Mouse (Mus musculus) macrophage (primary cell): Measurements from ENCODE around the gene Vrk3. TPM values are rescaled to one million over a fixed set of nuclear protein-coding genes. Genes with fewer than 3 reads are reported as not detected.
"Not testable (repeated sequence)": the region's sequence is repeated elsewhere in the genome, so short reads cannot be mapped to it uniquely, and the experiment has no call there.

ENCODE experiments used
- H3K27ac ChIP-seq: fragments of 350-480 bp; formaldehyde crosslinking; 2 replicates; pipeline ENCODE4 v1.9.0; 2021
- H3K36me3 ChIP-seq: fragments of 350-480 bp; formaldehyde crosslinking; 2 replicates; pipeline ENCODE4 v1.9.0; 2021; ENCODE audit errors: inconsistent target
- H3K4me3 ChIP-seq: fragments of 350-480 bp; formaldehyde crosslinking; 2 replicates; pipeline ENCODE4 v1.9.0; 2021; ENCODE audit errors: inconsistent target
- H3K79me2 ChIP-seq: fragments of 350-480 bp; formaldehyde crosslinking; 2 replicates; pipeline ENCODE4 v1.9.0; 2021; ENCODE audit errors: inconsistent target
- WGBS: methylation state at CpG from one replicate; pipeline ENCODE4 v1.1.7; 2026; ENCODE audit warnings: inconsistent platforms; ENCODE audit not compliant: missing documents; 5-methylcytosine and 5-hydroxymethylcytosine counted together
- polyA plus RNA-seq: library from polyadenylated mRNA; stranded (reverse); fragments of 250-400 nt; gene quantifications from 3 replicates; pipeline ENCODE4 v1.2.4, GENCODE M21; 2018; ENCODE audit warnings: inconsistent platforms

The Vrk3 gene
- polyA plus RNA-seq, 1 experiment from 2014 or later, result 68.8 TPM

GRCm38 (mm10) chr7:44728082-44728975 is 19.9 kb upstream of the Vrk3 start:
- 92% methylated on average over 11 of the region's 11 CpGs for WGBS
- Histone ChIP-seq H3K79me2 (no peaks in the 10 kb centered on the region), H3K27ac (no peak overlapping the region), H3K36me3 (no peaks in the 10 kb centered on the region), H3K4me3 (no peak overlapping the region)

- H3K36me3 ChIP-seq, result no peaks in the 10 kb centered on the region
These were observed 14.5 kb upstream of the Vrk3 start for GRCm38 (mm10) chr7:44733723-44734122.

GRCm38 (mm10) chr7:44741361-44741760 is 6.9 kb upstream of the Vrk3 start:
- no peaks in the 10 kb centered on the region for H3K36me3 ChIP-seq
- WGBS, result 86% methylated on average over 8 of the region's 8 CpGs
- no peaks in the 10 kb centered on the region for H3K79me2 ChIP-seq
- H3K27ac ChIP-seq, result no peak overlapping the region
- H3K4me3 ChIP-seq, result no peak overlapping the region

More at GRCm38 (mm10) chr7:44733723-44734122, 14.5 kb upstream of the Vrk3 start:
- H3K79me2 ChIP-seq, result no peaks in the 10 kb centered on the region
- 85% methylated on average over 9 of the region's 9 CpGs for WGBS
- no peak overlapping the region for H3K4me3 ChIP-seq
- no peak overlapping the region for H3K27ac ChIP-seq

GRCm38 (mm10) chr7:44744270-44744669 is 3.9 kb upstream of the Vrk3 start:
- Histone ChIP-seq H3K4me3 (no peak overlapping the region), H3K36me3 (no peaks in the 10 kb centered on the region), H3K79me2 (peaks cover 6% of the 10 kb centered on the region), H3K27ac (no peak overlapping the region)
- 93% methylated on average over 9 of the region's 9 CpGs for WGBS

GRCm38 (mm10) chr7:44745076-44745475 is 3.1 kb upstream of the Vrk3 start:
- H3K27ac ChIP-seq, result no peak overlapping the region
- H3K36me3 ChIP-seq, result no peaks in the 10 kb centered on the region
- peaks cover 14% of the 10 kb centered on the region for H3K79me2 ChIP-seq
- H3K4me3 ChIP-seq, result peak overlapping the region; percentile 26; the same call in 1 of the 2 replicates
- 1% methylated on average over 18 of the region's 18 CpGs for WGBS

GRCm38 (mm10) chr7:44747115-44747514 is 1.1 kb upstream of the Vrk3 start:
- H3K4me3 ChIP-seq, result peak overlapping the region; percentile 61; the same call in 1 of the 2 replicates
- WGBS, result 89% methylated on average over 4 of the region's 4 CpGs
- peaks cover 2% of the 10 kb centered on the region; the same call in 1 of the 2 replicates for H3K36me3 ChIP-seq
- peaks cover 31% of the 10 kb centered on the region for H3K79me2 ChIP-seq
- no peak overlapping the region for H3K27ac ChIP-seq

GRCm38 (mm10) chr7:44750950-44751349 is 2.7 kb downstream of the Vrk3 start, which contains the start of gene Zfp473:
TSS of gene Zfp473 (minus strand) at chr7:44751050.
- WGBS, result 100% methylated on average over 1 of the region's 1 CpGs
- H3K36me3 ChIP-seq, result peaks cover 18% of the 10 kb centered on the region
- H3K27ac ChIP-seq, H3K4me3 ChIP-seq: not testable (repeated sequence)
- H3K79me2 ChIP-seq, result peaks cover 31% of the 10 kb centered on the region

GRCm38 (mm10) chr7:44757164-44757563 is 9.0 kb downstream of the Vrk3 start:
- Histone ChIP-seq H3K27ac (no peak overlapping the region), H3K79me2 (no peaks in the 10 kb centered on the region), H3K4me3 (no peak overlapping the region), H3K36me3 (peaks cover 73% of the 10 kb centered on the region)
- WGBS, result 89% methylated on average over 2 of the region's 2 CpGs

- H3K79me2 ChIP-seq, result no peaks in the 10 kb centered on the region
- H3K36me3 ChIP-seq, result peaks cover 93% of the 10 kb centered on the region
- no peak overlapping the region for H3K4me3 ChIP-seq
- no peak overlapping the region for H3K27ac ChIP-seq
These were observed 12.2 kb downstream of the Vrk3 start for GRCm38 (mm10) chr7:44760366-44760765.

- H3K36me3 ChIP-seq, result peaks cover 93% of the 10 kb centered on the region
- H3K4me3 ChIP-seq, result no peak overlapping the region
- H3K79me2 ChIP-seq, result no peaks in the 10 kb centered on the region
- no peak overlapping the region for H3K27ac ChIP-seq
- WGBS, result 95% methylated on average over 5 of the region's 5 CpGs
These were observed 19.9 kb downstream of the Vrk3 start for GRCm38 (mm10) chr7:44768129-44768528.

- Histone ChIP-seq H3K27ac (no peak overlapping the region), H3K36me3 (peaks cover 94% of the 10 kb centered on the region), H3K79me2 (no peaks in the 10 kb centered on the region), H3K4me3 (no peak overlapping the region)
- 52% methylated on average over 4 of the region's 6 CpGs for WGBS
These were observed 21.9 kb downstream of the Vrk3 start for GRCm38 (mm10) chr7:44770046-44770578.

GRCm38 (mm10) chr7:44772591-44773204 is 24.5 kb downstream of the Vrk3 start:
- Histone ChIP-seq H3K79me2 (no peaks in the 10 kb centered on the region), H3K4me3 (no peak overlapping the region), H3K27ac (no peak overlapping the region), H3K36me3 (peaks cover 90% of the 10 kb centered on the region)
- 82% methylated on average over 8 of the region's 8 CpGs for WGBS

GRCm38 (mm10) chr7:44776849-44777498 is 28.8 kb downstream of the Vrk3 start:
- 83% methylated on average over 9 of the region's 9 CpGs for WGBS
- no peak overlapping the region for H3K4me3 ChIP-seq
- H3K36me3 ChIP-seq, result peaks cover 57% of the 10 kb centered on the region
- no peaks in the 10 kb centered on the region for H3K79me2 ChIP-seq
- H3K27ac ChIP-seq, result no peak overlapping the region

- Histone ChIP-seq H3K27ac (no peak overlapping the region), H3K79me2 (no peaks in the 10 kb centered on the region), H3K4me3 (no peak overlapping the region), H3K36me3 (peaks cover 29% of the 10 kb centered on the region; the same call in 1 of the 2 replicates)
- WGBS, result 91% methylated on average over 8 of the region's 8 CpGs
These were observed 31.9 kb downstream of the Vrk3 start for GRCm38 (mm10) chr7:44780101-44780500.
